Mouse (Mus musculus) MEL (cell line): Measurements from ENCODE around the gene Hnrnpf. TPM values are rescaled to one million over a fixed set of nuclear protein-coding genes. Genes with fewer than 3 reads are reported as not detected.

Source experiments
- DNase-seq: peaks from one replicate; pipeline ENCODE4 v3.0.0; 2011; ENCODE audit warnings: low read depth, low spot score
- H3K27ac ChIP-seq: 2 replicates; pipeline ENCODE4 v1.5.1; 2012; ENCODE audit warnings: low read depth, mild to moderate bottlenecking, control low read depth, low read length, moderate library complexity; ENCODE audit not compliant: control insufficient read depth
- H3K27me3 ChIP-seq, 2 experiments: fragments of 150-350 bp in 1 of 2; sonication (generic) in 1 of 2; 2 replicates each; pipeline ENCODE4 v1.6.1; 2012; ENCODE audit warnings: low read length in 2 of 2, mild to moderate bottlenecking in 2 of 2, improper control_type of control experiment in 1 of 2, moderate library complexity in 1 of 2; ENCODE audit not compliant: insufficient read depth in 2 of 2, control insufficient read depth in 1 of 2
- H3K36me3 ChIP-seq, 2 experiments: 2 replicates each; pipeline ENCODE4 v1.6.1; 2012 to 2014; ENCODE audit warnings: low read length in 2 of 2, improper control_type of control experiment in 1 of 2, inconsistent platforms in 1 of 2, mild to moderate bottlenecking in 1 of 2; ENCODE audit not compliant: insufficient read depth in 2 of 2, control insufficient read depth in 1 of 2
- H3K4me1 ChIP-seq, 2 experiments: fragments of 150-350 bp in 1 of 2; sonication (generic) in 1 of 2; 2 replicates each; pipeline ENCODE4 v1.6.1; 2012; ENCODE audit warnings: low read length in 2 of 2, improper control_type of control experiment in 1 of 2, mild to moderate bottlenecking in 1 of 2; ENCODE audit not compliant: insufficient read depth in 2 of 2, control insufficient read depth in 1 of 2
- H3K4me3 ChIP-seq, 2 experiments: fragments of 150-350 bp in 1 of 2; sonication (generic) in 1 of 2; 2 replicates each; pipeline ENCODE4 v1.5.1; 2012; ENCODE audit warnings: low read depth in 2 of 2, low read length in 2 of 2, mild to moderate bottlenecking in 2 of 2, moderate library complexity in 2 of 2, control low read depth in 1 of 2, improper control_type of control experiment in 1 of 2; ENCODE audit not compliant: control insufficient read depth in 1 of 2, insufficient read depth in 1 of 2
- H3K79me2 ChIP-seq: 2 replicates; pipeline ENCODE4 v1.6.1; 2012; ENCODE audit warnings: mild to moderate bottlenecking, low read length, moderate library complexity; ENCODE audit not compliant: control insufficient read depth, poor library complexity, insufficient read depth
- H3K9ac ChIP-seq: 2 replicates; pipeline ENCODE4 v1.6.1; 2012; ENCODE audit warnings: low read depth, mild to moderate bottlenecking, control low read depth, low read length, moderate library complexity; ENCODE audit not compliant: control insufficient read depth, poor library complexity, severe bottlenecking
- H3K9me3 ChIP-seq: fragments of 150-350 bp; sonication (generic); replicated peaks from 2 replicates; pipeline ENCODE4 v1.6.1; 2012; ENCODE audit warnings: mild to moderate bottlenecking, low read length, improper control_type of control experiment, moderate library complexity; ENCODE audit not compliant: insufficient read depth
- BHLHE40 ChIP-seq: IDR thresholded peaks from 2 replicates; pipeline ENCODE4 v1.6.1; 2012; ENCODE audit warnings: low read depth, mild to moderate bottlenecking, inconsistent platforms, low read length, improper control_type of control experiment, borderline replicate concordance
- CHD2 ChIP-seq: IDR thresholded peaks from 2 replicates; pipeline ENCODE4 v1.6.1; 2011; ENCODE audit warnings: low read length, improper control_type of control experiment
- ETS1 ChIP-seq: IDR thresholded peaks from 2 replicates; pipeline ENCODE4 v1.6.1; 2012; ENCODE audit warnings: low read depth, mild to moderate bottlenecking, inconsistent platforms, low read length, improper control_type of control experiment, moderate library complexity
- GABPA ChIP-seq: IDR thresholded peaks from 2 replicates; pipeline ENCODE4 v1.6.1; 2012; ENCODE audit warnings: low read depth, mild to moderate bottlenecking, inconsistent platforms, low read length, improper control_type of control experiment, moderate library complexity
- GATA1 ChIP-seq: IDR thresholded peaks from 2 replicates; pipeline ENCODE4 v1.6.1; 2011; ENCODE audit warnings: low read depth, low read length, improper control_type of control experiment
- HCFC1 ChIP-seq: IDR thresholded peaks from 2 replicates; pipeline ENCODE4 v1.6.1; 2012; ENCODE audit warnings: low read depth, mild to moderate bottlenecking, inconsistent platforms, low read length, improper control_type of control experiment, moderate library complexity
- JUND ChIP-seq: IDR thresholded peaks from 2 replicates; pipeline ENCODE4 v1.6.1; 2011; ENCODE audit warnings: low read depth, mild to moderate bottlenecking, improper control_type of control experiment, low read length
- MAFK ChIP-seq: IDR thresholded peaks from 2 replicates; pipeline ENCODE4 v1.6.1; 2011; ENCODE audit warnings: low read depth, mild to moderate bottlenecking, low read length, improper control_type of control experiment, borderline replicate concordance
- MAX ChIP-seq: IDR thresholded peaks from 2 replicates; pipeline ENCODE4 v1.6.1; 2011; ENCODE audit warnings: low read length, improper control_type of control experiment
- MEF2A ChIP-seq: IDR thresholded peaks from 2 replicates; pipeline ENCODE4 v1.6.1; 2014; ENCODE audit warnings: low read depth, mild to moderate bottlenecking, inconsistent platforms, low read length, improper control_type of control experiment; ENCODE audit not compliant: poor library complexity, insufficient replicate concordance, severe bottlenecking; ENCODE audit errors: extremely low read depth
- NELFE ChIP-seq: IDR thresholded peaks from 2 replicates; pipeline ENCODE4 v1.6.1; 2011; ENCODE audit warnings: low read depth, low read length, improper control_type of control experiment
- NRF1 ChIP-seq: IDR thresholded peaks from 2 replicates; pipeline ENCODE4 v1.6.1; 2014; ENCODE audit warnings: low read depth, mild to moderate bottlenecking, inconsistent platforms, low read length, improper control_type of control experiment, moderate library complexity; ENCODE audit not compliant: poor library complexity, insufficient read depth, severe bottlenecking
- POLR2A ChIP-seq, 2 experiments: IDR thresholded peaks; 2 replicates each; pipeline ENCODE4 v1.6.1; 2011 to 2012; ENCODE audit warnings: low read length in 2 of 2, mild to moderate bottlenecking in 2 of 2, control low read depth in 1 of 2, improper control_type of control experiment in 1 of 2, low read depth in 1 of 2, moderate library complexity in 1 of 2; ENCODE audit not compliant: control insufficient read depth in 1 of 2, insufficient read depth in 1 of 2, poor library complexity in 1 of 2
- POLR2AphosphoS5 ChIP-seq: IDR thresholded peaks from 2 replicates; pipeline ENCODE4 v1.6.1; 2012; ENCODE audit warnings: low read depth, borderline replicate concordance, mild to moderate bottlenecking, inconsistent platforms, low read length, moderate library complexity, mixed read lengths
- RAD21 ChIP-seq: IDR thresholded peaks from 2 replicates; pipeline ENCODE4 v1.6.1; 2011; ENCODE audit warnings: mild to moderate bottlenecking, low read depth, low read length, improper control_type of control experiment
- SMC3 ChIP-seq: IDR thresholded peaks from 2 replicates; pipeline ENCODE4 v1.6.1; 2011; ENCODE audit warnings: low read depth, low read length, improper control_type of control experiment
- TAL1 ChIP-seq: IDR thresholded peaks from 2 replicates; pipeline ENCODE4 v1.6.1; 2012; ENCODE audit warnings: mild to moderate bottlenecking, inconsistent platforms, low read length, moderate library complexity, mixed read lengths
- TCF12 ChIP-seq: IDR thresholded peaks from 2 replicates; pipeline ENCODE4 v1.6.1; 2014; ENCODE audit warnings: low read depth, mild to moderate bottlenecking, inconsistent platforms, low read length, improper control_type of control experiment, moderate library complexity
- USF1 ChIP-seq: IDR thresholded peaks from 2 replicates; pipeline ENCODE4 v1.6.1; 2014; ENCODE audit warnings: low read depth, mild to moderate bottlenecking, inconsistent platforms, low read length, improper control_type of control experiment, moderate library complexity
- USF2 ChIP-seq, 2 experiments: IDR thresholded peaks; 2 replicates each; pipeline ENCODE4 v1.6.1; 2011 to 2012; ENCODE audit warnings: improper control_type of control experiment in 2 of 2, low read length in 2 of 2, borderline replicate concordance in 1 of 2, inconsistent platforms in 1 of 2, low read depth in 1 of 2, mild to moderate bottlenecking in 1 of 2; ENCODE audit not compliant: insufficient read depth in 1 of 2
- ZKSCAN1 ChIP-seq: IDR thresholded peaks from 2 replicates; pipeline ENCODE4 v1.6.1; 2012; ENCODE audit warnings: low read depth, mild to moderate bottlenecking, inconsistent platforms, low read length, improper control_type of control experiment, moderate library complexity
- ZMIZ1 ChIP-seq: IDR thresholded peaks from 2 replicates; pipeline ENCODE4 v1.6.1; 2012; ENCODE audit warnings: low read depth, mild to moderate bottlenecking, inconsistent platforms, low read length, improper control_type of control experiment, moderate library complexity
- ZNF384 ChIP-seq: IDR thresholded peaks from 2 replicates; pipeline ENCODE4 v1.6.1; 2012; ENCODE audit warnings: low read depth, mild to moderate bottlenecking, inconsistent platforms, low read length, improper control_type of control experiment
- polyA plus RNA-seq, 2 experiments: library from polyadenylated mRNA; stranded (reverse) in 1 of 2; unstranded in 1 of 2; fragments of >175 nt in 1 of 2; fragments of >200 nt in 1 of 2; gene quantifications; 2 replicates each; pipeline versions ENCODE4 v1.2.1 to v1.2.4; 2012; ENCODE audit warnings: low replicate concordance in 2 of 2, low read depth in 1 of 2; ENCODE audit not compliant: insufficient read length in 2 of 2, insufficient read depth in 1 of 2, missing spikeins in 1 of 2
- total RNA-seq: library from RNA; depleted of rRNA; stranded (reverse); fragments of 300-350 nt; gene quantifications from 2 replicates; pipeline ENCODE4 v1.2.3, GENCODE M21; 2012

The Hnrnpf gene
- total and polyA plus RNA-seq, 3 experiments = 722 to 2,287 (median 882) TPM

GRCm38 (mm10) chr6:117901510-117902402, 1.6 kb downstream of the Hnrnpf start (continued):
- TF ChIP-seq MAFK = no peak
- TF ChIP-seq ZNF384 = peak; percentile 65
- no peak for TF ChIP-seq ZMIZ1
- no peak; the same call in 1 of the 2 replicates for TF ChIP-seq CHD2
- TF ChIP-seq RAD21 = no peak
- no peak for TF ChIP-seq JUND
- peak; percentile 76 for TF ChIP-seq ETS1
- TF ChIP-seq MAX = peak; percentile 93
- TF ChIP-seq USF2 (IDR thresholded peaks at IDR 0.05; ENCODE audit: borderline replicate concordance in 1 of 2, insufficient read depth in 1 of 2, low read depth in 1 of 2, low read length in 2 of 2) = no peak
- TF ChIP-seq ZKSCAN1 = no peak
- TF ChIP-seq BHLHE40 = no peak; the same call in 1 of the 2 replicates

- peak; percentile 69 for DNase-seq
- TF ChIP-seq HCFC1 (no peak), CHD2 (no peak), ZKSCAN1 (no peak), MEF2A (no peak), RAD21 (no peak), POLR2AphosphoS5 (no peak), POLR2A (IDR thresholded peaks at IDR 0.05; ENCODE audit: control insufficient read depth in 1 of 2, insufficient read depth in 1 of 2, low read depth in 1 of 2, low read length in 2 of 2, poor library complexity in 1 of 2) (peak in 1 of 2 experiments; percentile 37; a peak in 1 of 4 replicates), GABPA (no peak), NELFE (no peak), TAL1 (peak; percentile 11; the same call in 1 of the 2 replicates), TCF12 (0 out of 2 replicates have a peak, but pooled peaks have one; percentile 10), NRF1 (peak; percentile 18; the same call in 1 of the 2 replicates), SMC3 (no peak), USF1 (no peak), GATA1 (no peak)
- Histone ChIP-seq H3K4me3 (peak overlapping the region; percentile 53 to 68), H3K27me3 (no peaks in the 10 kb centered on the region), H3K9ac (peak overlapping the region; percentile 70), H3K9me3 (no peaks in the 10 kb centered on the region), H3K36me3 (peaks cover 0 to 36% of the 10 kb centered on the region in 2 experiments; a peak in 2 of 4 replicates), H3K4me1 (peaks cover 9 to 28% of the 10 kb centered on the region in 2 experiments), H3K79me2 (peaks cover 50% of the 10 kb centered on the region), H3K27ac (peak overlapping the region; percentile 99)
Observed at GRCm38 (mm10) chr6:117902556-117902955, 2.4 kb downstream of the Hnrnpf start.
